Mouse (Mus musculus) layer of hippocampus, adult 8-10 months (tissue): ENCODE data around the gene Ldb1. TPM values are rescaled to one million over a fixed set of nuclear protein-coding genes. Genes with fewer than 3 reads are reported as not detected.

ENCODE experiments used
- DNase-seq, 2 experiments: peaks; one replicate each; pipeline ENCODE4 v3.0.0; 2022; ENCODE audit warnings: low spot score in 2 of 2
- total RNA-seq, 4 experiments: library from RNA; stranded (reverse); gene quantifications; 2 replicates each; pipeline ENCODE4 v1.2.4; 2022

The Ldb1 gene
- total RNA-seq, 4 experiments from 2014 or later = 109 to 123 (median 120) TPM

GRCm38 (mm10) chr19:45984379-45984778 is 60.6 kb downstream of the Ldb1 start:
- DNase-seq = no peak

Other genes starting within 250 kb of the Ldb1 start
- gene Kcnip2, start 229.2 kb downstream of the Ldb1 start, total RNA-seq = 100 to 1,000 TPM; 163 to 211 (median 185) TPM
- gene Armh3, start 46.7 kb downstream of the Ldb1 start, total RNA-seq = 10 to 100 TPM; 18.4 to 24.1 (median 22.3) TPM
- 1 to 10 TPM; 6.1 to 8.8 (median 8.2) TPM for gene Hps6, start 41.7 kb downstream of the Ldb1 start, total RNA-seq
- 10 to 100 TPM; 26.4 to 34.8 (median 32.4) TPM for gene Pprc1, start 328 bp downstream of the Ldb1 start, total RNA-seq
- 10 to 100 TPM; 44.8 to 51.0 (median 47.7) TPM for gene Nolc1, start 30.6 kb upstream of the Ldb1 start, total RNA-seq
- gene Elovl3, start 86.7 kb upstream of the Ldb1 start, total RNA-seq = not detected
- not detected for gene Pitx3, start 103.1 kb upstream of the Ldb1 start, total RNA-seq
- gene Gbf1, start 107.3 kb upstream of the Ldb1 start, total RNA-seq = 100 to 1,000 TPM in 1 of 4 experiments, 10 to 100 TPM in 3; 82.5 to 103 (median 87.7) TPM